Mouse (Mus musculus): Measurements from ENCODE around the gene Gm20594.

The Gm20594 gene

DNA sequence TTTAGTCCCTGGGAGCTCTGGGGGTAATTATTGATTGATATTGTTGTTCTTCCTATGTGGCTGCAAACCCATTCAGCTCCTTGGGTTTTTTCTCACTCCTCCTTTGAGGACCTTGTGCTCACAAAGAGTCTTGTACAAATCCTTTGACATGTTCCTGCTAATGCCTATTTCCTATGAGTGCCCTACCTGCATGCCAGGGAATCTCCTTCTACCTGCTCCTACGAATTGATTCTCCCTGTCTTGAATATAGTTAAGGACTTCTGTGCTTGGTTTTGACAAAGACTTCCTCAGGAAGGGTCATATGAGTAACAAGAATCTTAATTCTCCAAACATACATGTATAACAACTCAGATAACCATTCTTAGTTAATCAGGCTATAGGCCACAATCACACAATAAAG lies at the start of gene Gm20594:
Gm20594 (plus strand) TSS at position 301 of the 400 bp plus-strand sequence.
- in situ Hi-C loops (cut with MboI), result no loop called here

DNA sequence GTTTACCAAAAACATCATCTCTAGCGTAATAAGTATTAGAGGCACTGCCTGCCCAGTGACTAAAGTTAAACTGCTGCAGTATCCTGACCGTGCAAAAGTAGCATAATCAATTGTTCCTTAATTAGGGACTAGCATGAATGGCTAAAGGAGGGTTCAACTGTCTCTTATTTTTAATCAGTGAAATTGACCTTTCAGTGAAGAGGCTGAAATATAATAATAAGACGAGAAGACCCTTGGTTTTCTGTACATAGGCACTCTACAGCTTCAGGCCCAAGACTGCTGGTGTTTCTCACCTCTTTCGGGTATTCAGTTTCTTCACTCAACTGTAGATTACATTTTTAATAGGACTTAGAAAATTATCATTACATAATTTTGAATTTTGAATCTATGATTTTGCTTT lies 398 bp downstream of the Gm20594 start:
- in situ Hi-C loops (cut with MboI), result no loop called here

DNA sequence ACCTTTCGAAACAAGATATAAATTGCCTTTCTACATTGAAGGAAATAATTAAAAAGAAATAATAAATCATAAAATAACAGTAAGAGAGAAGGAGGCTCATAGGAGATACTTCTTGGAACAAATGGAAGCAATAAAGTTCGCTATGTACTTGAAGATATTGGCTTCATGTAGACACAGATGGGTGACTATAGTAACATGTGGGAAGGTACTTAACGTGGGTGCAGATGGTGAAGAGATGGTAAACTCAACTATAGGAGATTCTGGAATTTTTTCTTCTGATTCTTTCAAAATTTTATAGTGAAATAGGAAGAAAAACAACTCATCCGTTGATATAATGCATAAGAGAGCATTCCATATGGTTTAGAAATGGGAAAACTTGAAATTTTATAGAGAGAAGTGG lies 16.1 kb downstream of the Gm20594 start:
- in situ Hi-C loops (cut with MboI), result no loop called here

DNA sequence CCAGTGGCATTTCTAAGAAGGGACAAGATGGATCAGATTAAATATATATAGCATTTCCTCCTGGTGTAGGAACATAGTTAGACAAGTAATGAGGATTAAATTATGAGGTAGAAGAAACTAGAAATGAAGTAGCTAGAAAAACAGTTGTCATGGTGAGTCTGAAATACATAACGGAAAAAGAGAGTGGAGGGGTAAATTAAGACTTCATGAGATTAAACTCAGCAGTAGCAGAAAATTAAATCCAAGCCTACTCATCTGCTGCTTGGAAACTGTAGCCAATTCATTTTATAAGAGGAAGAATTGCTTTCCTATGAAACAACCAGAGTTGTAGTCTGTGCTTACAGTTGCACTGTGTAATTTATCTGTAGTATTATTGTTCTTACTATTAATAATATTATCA lies 29.1 kb downstream of the Gm20594 start:
- in situ Hi-C loops (cut with MboI), result no loop called here

Measured in mature B cell (primary cell).